ENCODE assay signal across 7 mouse cellular contexts in the genomic region with DNA sequence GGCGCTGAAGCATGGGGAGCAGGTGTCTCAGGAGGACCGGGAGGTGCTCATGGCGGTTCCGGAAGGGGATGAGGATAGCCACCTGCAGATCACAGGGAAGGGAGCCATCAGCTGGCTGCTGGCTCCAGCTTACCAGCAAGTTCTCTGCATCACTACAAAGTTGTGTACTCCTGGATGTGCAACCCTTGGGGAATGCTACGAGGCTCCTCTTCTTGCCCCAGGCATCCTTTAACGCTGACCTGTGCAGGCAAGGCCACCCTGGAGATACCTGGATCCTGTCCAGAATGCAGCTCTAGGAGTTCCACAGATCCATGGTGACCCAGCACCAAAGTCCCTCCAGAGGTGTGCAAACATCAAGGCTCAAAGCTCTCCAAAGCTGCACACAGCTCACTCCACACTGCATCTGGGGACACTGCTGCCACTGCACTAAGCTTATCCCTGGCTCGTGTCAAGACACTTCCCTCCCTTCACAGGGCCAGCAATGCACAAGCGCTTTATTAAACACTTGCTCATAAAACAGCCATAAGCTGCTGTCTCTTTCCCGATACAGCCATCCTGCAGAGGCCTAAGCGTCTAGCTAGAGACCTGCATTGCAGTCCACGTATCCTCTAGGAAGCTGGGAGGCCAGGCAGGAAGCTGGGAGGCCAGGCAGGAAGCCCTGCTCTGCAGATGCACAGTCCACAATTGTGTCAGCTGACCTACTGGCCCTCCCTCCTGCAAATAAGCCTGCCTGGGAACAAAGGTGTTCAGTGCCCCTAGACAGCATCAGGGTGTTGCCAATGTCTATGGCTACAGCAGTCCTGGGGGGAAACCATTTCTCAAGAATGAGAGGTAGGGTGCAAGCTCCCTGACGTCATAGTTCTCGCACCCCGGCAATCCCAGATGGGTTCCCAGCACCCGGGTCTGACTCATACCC. TPM values are rescaled to one million over a fixed set of nuclear protein-coding genes. Genes with fewer than 3 reads are reported as not detected.
DNase-seq lines count a peak whose midpoint lies in the region; ATAC-seq and TF ChIP-seq lines count a peak whose summit lies in the region.

No protein-coding gene starts in this region.

- H3K4me3 ChIP-seq in lung, embryonic 14.5 days (ENCODE audit: low read depth, low read length): no peak overlapping the region
- no peak overlapping the region for H3K4me3 ChIP-seq in lung, adult 2 months (replicated peaks; ENCODE audit: extremely low read depth, low read depth, low read length)
- no peak overlapping the region for H3K4me3 ChIP-seq in heart, embryonic 12.5 days
- no peak overlapping the region for H3K4me3 ChIP-seq in kidney, embryonic 16.5 days (ENCODE audit: low read length)

- H3K27ac ChIP-seq in lung, embryonic 14.5 days (ENCODE audit: low read depth): peak overlapping the region; percentile 58; the same call in 1 of the 2 replicates
- H3K27ac ChIP-seq in heart, embryonic 12.5 days (ENCODE audit: poor library complexity, severe bottlenecking): no peak overlapping the region; the same call in 1 of the 2 replicates
- peak overlapping the region; percentile 75 for H3K27ac ChIP-seq in kidney, embryonic 16.5 days (ENCODE audit: low read length)

- H3K4me1 ChIP-seq in lung, embryonic 14.5 days (ENCODE audit: insufficient read depth): no peaks in the 10 kb centered on the region
- peaks cover 2% of the 10 kb centered on the region; the same call in 1 of the 2 replicates for H3K4me1 ChIP-seq in lung, adult 2 months (ENCODE audit: control insufficient read depth, insufficient read depth, low read length)
- peaks cover 21% of the 10 kb centered on the region for H3K4me1 ChIP-seq in heart, embryonic 12.5 days (replicated peaks)
- peaks cover 18% of the 10 kb centered on the region; the same call in 1 of the 2 replicates for H3K4me1 ChIP-seq in kidney, embryonic 16.5 days (ENCODE audit: insufficient read depth, low read length)

- no peaks in the 10 kb centered on the region for H3K9me3 ChIP-seq in lung, embryonic 14.5 days (ENCODE audit: low read depth, low read length)
- no peaks in the 10 kb centered on the region for H3K9me3 ChIP-seq in heart, embryonic 12.5 days (replicated peaks)
- no peaks in the 10 kb centered on the region for H3K9me3 ChIP-seq in kidney, embryonic 16.5 days (ENCODE audit: low read length)

- TF ChIP-seq POLR2A in lung, adult 2 months (IDR thresholded peaks at IDR 0.05; ENCODE audit: borderline replicate concordance, extremely low read depth, low read depth, low read length): no peak

- H3K27me3 ChIP-seq in lung, embryonic 14.5 days (ENCODE audit: insufficient read depth, low read length): no peaks in the 10 kb centered on the region
- H3K27me3 ChIP-seq in heart, embryonic 12.5 days (replicated peaks): no peaks in the 10 kb centered on the region
- H3K27me3 ChIP-seq in kidney, embryonic 16.5 days (ENCODE audit: insufficient read depth, low read length): no peaks in the 10 kb centered on the region

- H3K36me3 ChIP-seq in lung, embryonic 14.5 days (ENCODE audit: insufficient read depth): peaks cover 36% of the 10 kb centered on the region
- H3K36me3 ChIP-seq in heart, embryonic 12.5 days: peaks cover 90% of the 10 kb centered on the region
- H3K36me3 ChIP-seq in kidney, embryonic 16.5 days (ENCODE audit: insufficient read depth, low read length): peaks cover 25% of the 10 kb centered on the region; the same call in 1 of the 2 replicates

- 69% methylated on average over 15 of the region's 15 CpGs for WGBS in lung, embryonic 14.5 days
- WGBS in lung, adult 2 months: 69% methylated on average over 15 of the region's 15 CpGs
- 87% methylated on average over 15 of the region's 15 CpGs for WGBS in heart, embryonic 12.5 days
- WGBS in kidney, embryonic 16.5 days: 72% methylated on average over 15 of the region's 15 CpGs

- H3K9ac ChIP-seq in lung, embryonic 14.5 days: no peak overlapping the region; the same call in 1 of the 2 replicates
- peak overlapping the region; percentile 3; the same call in 1 of the 2 replicates for H3K9ac ChIP-seq in heart, embryonic 12.5 days
- H3K9ac ChIP-seq in kidney, embryonic 16.5 days (replicated peaks; ENCODE audit: low read length): peak overlapping the region; percentile 42; the same call in 1 of the 2 replicates

- H3K4me2 ChIP-seq in lung, embryonic 14.5 days: peak overlapping the region; percentile 18; the same call in 1 of the 2 replicates
- no peak overlapping the region for H3K4me2 ChIP-seq in heart, embryonic 12.5 days
- peak overlapping the region; percentile 34 for H3K4me2 ChIP-seq in kidney, embryonic 16.5 days (replicated peaks; ENCODE audit: low read depth, low read length)

- DNase-seq in lung, embryonic 14.5 days: peak; percentile 62
- DNase-seq in lung, adult 2 months: no peak
- DNase-seq in cerebellum, adult 9-10 months: peak; percentile 51
- DNase-seq in lung, postnatal 36 days: peak; percentile 43
- no peak for DNase-seq in urinary bladder, postnatal 25 days (ENCODE audit: low spot score)

- TF ChIP-seq CTCF in lung, embryonic 14.5 days (IDR thresholded peaks at IDR 0.05; ENCODE audit: low read depth): no peak
- no peak for TF ChIP-seq CTCF in lung, adult 2 months (IDR thresholded peaks at IDR 0.05; ENCODE audit: insufficient read depth, low read length)

- ATAC-seq in lung, embryonic 14.5 days (ENCODE audit: insufficient read depth): peak; percentile 52; the same call in 1 of the 2 replicates
- ATAC-seq in heart, embryonic 12.5 days (ENCODE audit: insufficient number of reproducible peaks, low FRiP score): peak; percentile 20; the same call in 1 of the 2 replicates
- ATAC-seq in kidney, embryonic 16.5 days (ENCODE audit: low FRiP score, low TSS enrichment): peak; percentile 60

RNA-seq across cellular contexts. Expression of a gene that starts 42.1 kb away (rescaled TPM):
- polyA plus RNA-seq in lung, embryonic 14.5 days (2014; fragmentation: Nextera tagmentation; extraction: Ambion mirVana): 20.5 and 24.1 TPM in 2 replicates
- 17.7 and 20.5 TPM in 2 replicates for polyA plus RNA-seq in lung, adult 2 months (2012; rRNA removed)
- polyA plus RNA-seq in heart, embryonic 12.5 days (2016; fragmentation: Nextera tagmentation; extraction: Ambion mirVana): 14.9 and 21.1 TPM in 2 replicates
- 8.9 and 9.4 TPM in 2 replicates for polyA plus RNA-seq in kidney, embryonic 16.5 days (2015; fragmentation: Nextera tagmentation; extraction: Ambion mirVana)

Comparison
In these comparisons a context has a peak if more than half of its experiments do, and no peak if none do; other contexts are left out.
1. DNase-seq: peak in lung, embryonic 14.5 days (single experiment), cerebellum, adult 9-10 months (single experiment) and lung, postnatal 36 days (single experiment); none in lung, adult 2 months (single experiment) and urinary bladder, postnatal 25 days (single experiment).
2. Peak in every context shown above with its lines, with median percentiles within 50 percentile points of each other: ATAC-seq.